Mouse (Mus musculus): ENCODE measurements around the gene Il7r. TPM values are rescaled to one million over a fixed set of nuclear protein-coding genes. Genes with fewer than 3 reads are reported as not detected.

The Il7r gene
- polyA plus RNA-seq, 1 experiment from 2014 or later: 0.05 TPM

- ATAC-seq (ENCODE audit: insufficient number of reproducible peaks, insufficient read depth, low FRiP score, low TSS enrichment, low read depth): no peak
- Histone ChIP-seq H3K27me3 (no peaks in the 10 kb centered on the region), H3K9me3 (no peaks in the 10 kb centered on the region), H3K4me3 (replicated peaks) (no peak overlapping the region), H3K9ac (replicated peaks) (no peak overlapping the region), H3K27ac (no peak overlapping the region), H3K4me2 (no peak overlapping the region), H3K36me3 (no peaks in the 10 kb centered on the region), H3K4me1 (replicated peaks) (no peaks in the 10 kb centered on the region)
- WGBS: 92% methylated on average over 3 of the region's 3 CpGs
Observed at GRCm38 (mm10) chr15:9533356-9533902, 3.5 kb upstream of the Il7r start.

DNA sequence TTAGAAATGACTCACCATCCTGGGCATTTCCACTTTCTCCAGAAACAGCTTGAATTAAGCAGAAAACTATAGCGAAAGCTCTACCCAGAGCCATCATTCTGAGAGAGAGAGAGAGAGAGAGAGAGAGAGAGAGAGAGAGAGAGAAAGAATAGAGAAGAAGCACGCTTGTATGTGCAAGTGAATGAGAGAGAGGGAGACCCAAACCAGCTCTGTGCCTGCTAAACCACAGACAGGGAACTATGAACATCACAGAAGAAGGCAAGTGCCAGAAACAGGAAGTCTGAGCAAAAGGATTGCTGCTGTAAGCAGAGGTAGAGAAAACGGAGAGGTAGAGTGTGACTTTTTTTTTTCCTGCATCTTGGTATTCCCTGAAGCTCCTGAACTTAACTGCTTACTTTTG lies 330 bp downstream of the Il7r start:
- 80% methylated on average over 3 of the region's 3 CpGs for WGBS
- no peak for ATAC-seq (ENCODE audit: insufficient number of reproducible peaks, insufficient read depth, low FRiP score, low TSS enrichment, low read depth)
- H3K9ac ChIP-seq (replicated peaks): no peak overlapping the region

DNA sequence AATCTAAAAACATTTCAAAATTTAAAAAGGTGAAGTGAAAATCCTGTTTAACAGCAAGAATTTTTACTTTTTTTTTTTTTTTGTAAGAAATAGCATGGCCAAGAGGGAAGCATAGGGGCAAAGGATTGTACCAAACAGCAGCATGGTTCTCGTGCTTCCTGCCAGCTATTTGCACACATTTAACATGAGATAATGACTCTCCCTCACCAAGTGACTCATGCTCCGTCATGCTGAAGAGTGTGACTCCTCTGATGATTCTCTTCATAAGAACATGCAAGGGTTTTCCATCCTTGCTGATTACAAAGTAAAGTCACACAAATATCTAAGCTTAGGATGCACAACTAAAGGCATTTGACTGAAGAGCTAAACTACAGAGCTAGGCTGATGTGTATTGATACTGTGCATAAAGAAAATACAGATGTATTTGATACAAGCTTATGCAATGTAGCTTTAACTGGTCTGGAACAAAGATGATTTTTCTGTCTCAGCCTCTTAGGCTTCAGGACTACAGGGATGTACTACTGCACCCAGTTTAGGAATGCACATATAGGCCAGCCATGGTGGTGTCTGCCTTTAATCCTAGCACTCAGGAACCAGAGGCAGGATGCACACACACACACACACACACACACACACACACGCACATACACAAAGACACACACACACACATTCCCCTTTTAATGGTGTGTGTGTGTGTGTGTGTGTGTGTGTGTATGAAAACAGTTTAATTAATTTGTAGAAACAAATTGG lies 1.6 kb downstream of the Il7r start:
- 75% methylated on average over 3 of the region's 3 CpGs for WGBS

More for the DNA sequence above, 330 bp downstream of the Il7r start:
- H3K4me2 ChIP-seq: no peak overlapping the region
- H3K4me1 ChIP-seq (replicated peaks): no peaks in the 10 kb centered on the region
- no peaks in the 10 kb centered on the region for H3K36me3 ChIP-seq
- H3K27me3 ChIP-seq: no peaks in the 10 kb centered on the region
- H3K9me3 ChIP-seq: no peaks in the 10 kb centered on the region
- H3K4me3 ChIP-seq (replicated peaks): no peak overlapping the region
- H3K27ac ChIP-seq: no peak overlapping the region

DNA sequence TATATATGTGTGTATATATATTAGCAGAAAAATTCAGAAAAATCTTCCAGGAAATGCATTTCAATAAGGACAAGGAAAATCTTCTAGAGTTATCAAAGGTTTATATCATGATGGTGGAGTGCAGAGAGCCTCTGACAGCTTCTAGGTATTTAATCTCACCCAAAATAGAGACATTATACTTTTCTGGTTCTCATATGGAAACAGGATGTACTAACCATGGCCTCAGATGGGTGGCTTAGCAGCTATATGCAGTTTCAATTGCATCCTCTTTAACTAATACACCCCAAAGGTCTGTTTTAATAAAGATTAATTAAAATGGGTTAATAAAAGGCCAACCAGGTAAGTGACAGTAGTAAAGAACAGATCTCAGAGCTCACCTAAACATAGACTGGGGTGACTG lies 3.6 kb downstream of the Il7r start:
- no peaks in the 10 kb centered on the region for H3K36me3 ChIP-seq
- H3K4me1 ChIP-seq (replicated peaks): no peaks in the 10 kb centered on the region
- no peak overlapping the region for H3K9ac ChIP-seq (replicated peaks)
- no peak overlapping the region for H3K4me3 ChIP-seq (replicated peaks)
- no peak overlapping the region for H3K27ac ChIP-seq
- no peaks in the 10 kb centered on the region for H3K9me3 ChIP-seq
- H3K4me2 ChIP-seq: no peak overlapping the region
- ATAC-seq (ENCODE audit: insufficient number of reproducible peaks, insufficient read depth, low FRiP score, low TSS enrichment, low read depth): no peak
- H3K27me3 ChIP-seq: no peaks in the 10 kb centered on the region

More for the DNA sequence above, 1.6 kb downstream of the Il7r start:
- Histone ChIP-seq H3K4me3 (replicated peaks) (no peak overlapping the region), H3K4me2 (no peak overlapping the region), H3K4me1 (replicated peaks) (no peaks in the 10 kb centered on the region), H3K9me3 (no peaks in the 10 kb centered on the region), H3K27me3 (no peaks in the 10 kb centered on the region), H3K36me3 (no peaks in the 10 kb centered on the region), H3K27ac (no peak overlapping the region), H3K9ac (replicated peaks) (no peak overlapping the region)
- no peak for ATAC-seq (ENCODE audit: insufficient number of reproducible peaks, insufficient read depth, low FRiP score, low TSS enrichment, low read depth)

- 96% methylated on average over 5 of the region's 5 CpGs for WGBS
- no peak overlapping the region for H3K4me2 ChIP-seq
- no peak overlapping the region for H3K4me3 ChIP-seq (replicated peaks)
- no peak overlapping the region for H3K27ac ChIP-seq
- H3K9me3 ChIP-seq: no peaks in the 10 kb centered on the region
- H3K27me3 ChIP-seq: no peaks in the 10 kb centered on the region
- no peaks in the 10 kb centered on the region for H3K4me1 ChIP-seq (replicated peaks)
- H3K36me3 ChIP-seq: no peaks in the 10 kb centered on the region
- no peak for ATAC-seq (ENCODE audit: insufficient number of reproducible peaks, insufficient read depth, low FRiP score, low TSS enrichment, low read depth)
- no peak overlapping the region for H3K9ac ChIP-seq (replicated peaks)
Observed at GRCm38 (mm10) chr15:9524907-9525306, 5.1 kb downstream of the Il7r start.

DNA sequence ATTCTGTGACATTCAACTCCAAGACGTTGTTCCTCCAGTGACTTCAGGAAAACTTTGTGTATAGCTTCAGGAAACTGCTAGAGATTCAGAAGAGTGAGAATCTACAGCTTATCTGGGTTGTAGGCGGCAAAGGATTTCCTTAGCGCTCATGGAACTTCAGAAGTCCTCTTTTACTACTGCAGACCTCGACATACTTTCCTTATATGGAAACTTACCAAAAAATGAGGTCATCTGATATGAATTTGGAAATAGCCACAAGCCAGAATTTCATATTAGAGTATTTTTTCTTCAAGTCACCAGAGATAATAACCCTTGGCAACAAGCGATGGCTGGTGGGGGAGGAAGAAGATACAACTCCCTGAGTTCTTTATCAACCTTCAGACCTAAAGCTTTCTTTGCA lies 6.0 kb downstream of the Il7r start:
- ATAC-seq (ENCODE audit: insufficient number of reproducible peaks, insufficient read depth, low FRiP score, low TSS enrichment, low read depth): no peak
- Histone ChIP-seq H3K9me3 (no peaks in the 10 kb centered on the region), H3K4me2 (no peak overlapping the region), H3K27ac (no peak overlapping the region), H3K4me3 (replicated peaks) (no peak overlapping the region), H3K9ac (replicated peaks) (no peak overlapping the region), H3K4me1 (replicated peaks) (no peaks in the 10 kb centered on the region), H3K36me3 (no peaks in the 10 kb centered on the region), H3K27me3 (no peaks in the 10 kb centered on the region)
- WGBS: 80% methylated on average over 5 of the region's 5 CpGs

DNA sequence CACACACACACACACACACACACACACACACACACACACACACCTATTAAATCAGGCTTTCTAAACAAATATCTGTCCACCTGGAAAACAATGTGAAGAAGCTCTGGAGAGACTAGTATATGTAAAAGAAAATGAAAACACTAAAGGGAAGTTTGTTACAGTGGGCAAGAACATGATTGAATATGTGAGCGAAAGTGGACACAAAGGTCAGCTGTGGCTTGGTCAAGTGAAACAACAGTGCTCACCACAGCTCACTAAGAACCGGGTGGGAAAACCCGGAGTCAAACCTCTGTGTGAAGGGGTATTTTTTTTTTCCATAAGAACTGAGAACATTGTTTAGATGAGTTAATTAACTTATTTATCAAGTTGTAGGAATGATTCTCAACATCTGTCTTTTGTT lies 6.9 kb downstream of the Il7r start:
- no peaks in the 10 kb centered on the region for H3K36me3 ChIP-seq
- H3K9ac ChIP-seq (replicated peaks): no peak overlapping the region
- no peak overlapping the region for H3K4me2 ChIP-seq
- no peak for ATAC-seq (ENCODE audit: insufficient number of reproducible peaks, insufficient read depth, low FRiP score, low TSS enrichment, low read depth)
- WGBS: 90% methylated on average over 3 of the region's 3 CpGs
- H3K27me3 ChIP-seq: no peaks in the 10 kb centered on the region
- H3K4me3 ChIP-seq (replicated peaks): no peak overlapping the region
- H3K9me3 ChIP-seq: no peaks in the 10 kb centered on the region
- no peak overlapping the region for H3K27ac ChIP-seq
- H3K4me1 ChIP-seq (replicated peaks): no peaks in the 10 kb centered on the region

GRCm38 (mm10) chr15:9492077-9492476 lies 37.9 kb downstream of the Il7r start:
- no peak overlapping the region for H3K9ac ChIP-seq (replicated peaks)
- H3K36me3 ChIP-seq: no peaks in the 10 kb centered on the region
- WGBS: 75% methylated on average over 3 of the region's 3 CpGs
- ATAC-seq (ENCODE audit: insufficient number of reproducible peaks, insufficient read depth, low FRiP score, low TSS enrichment, low read depth): no peak
- no peak overlapping the region for H3K4me3 ChIP-seq (replicated peaks)
- H3K4me2 ChIP-seq: no peak overlapping the region
- H3K9me3 ChIP-seq: no peaks in the 10 kb centered on the region
- no peaks in the 10 kb centered on the region for H3K4me1 ChIP-seq (replicated peaks)
- no peaks in the 10 kb centered on the region for H3K27me3 ChIP-seq
- no peak overlapping the region for H3K27ac ChIP-seq

DNA sequence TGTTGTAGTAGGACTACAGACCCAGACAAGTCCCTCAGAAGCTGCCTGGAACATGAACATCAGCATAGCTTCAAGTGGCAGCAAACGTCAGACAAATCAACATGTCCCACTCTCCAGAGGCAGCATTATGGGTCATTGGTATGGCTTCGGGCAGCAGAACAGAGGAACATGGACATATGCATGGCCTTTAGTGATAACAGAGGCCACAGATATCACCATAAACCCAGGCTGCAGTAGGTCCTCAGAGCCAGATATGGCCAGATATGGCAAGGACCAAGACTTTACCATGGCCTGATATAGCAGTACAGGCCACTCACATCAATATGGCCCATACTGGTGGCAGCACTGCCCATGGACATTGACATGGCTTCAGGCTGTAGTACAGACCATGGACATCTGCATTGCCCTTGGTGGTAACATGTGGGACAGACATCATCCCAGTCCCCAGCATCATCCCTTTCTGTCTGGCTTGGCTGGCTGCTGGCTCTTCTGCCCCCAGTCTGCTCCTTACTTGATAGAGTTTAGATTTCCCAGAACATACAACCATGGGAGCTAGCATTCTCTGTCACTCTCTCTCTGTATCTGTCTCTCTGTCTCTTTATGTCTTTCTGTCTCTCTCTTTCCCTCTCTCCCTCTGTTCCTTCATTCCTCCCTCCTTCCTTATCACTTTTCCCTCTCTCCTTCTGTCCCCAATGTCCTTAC lies 40.4 kb downstream of the Il7r start:
- H3K4me3 ChIP-seq (replicated peaks): no peak overlapping the region
- H3K4me1 ChIP-seq (replicated peaks): no peaks in the 10 kb centered on the region
- no peak overlapping the region for H3K9ac ChIP-seq (replicated peaks)
- WGBS: 89% methylated on average over 2 of the region's 2 CpGs
- no peak overlapping the region for H3K4me2 ChIP-seq
- no peak for ATAC-seq (ENCODE audit: insufficient number of reproducible peaks, insufficient read depth, low FRiP score, low TSS enrichment, low read depth)
- no peak overlapping the region for H3K27ac ChIP-seq
- H3K27me3 ChIP-seq: no peaks in the 10 kb centered on the region
- H3K9me3 ChIP-seq: no peaks in the 10 kb centered on the region
- no peaks in the 10 kb centered on the region for H3K36me3 ChIP-seq

GRCm38 (mm10) chr15:9473188-9473587 lies 56.8 kb downstream of the Il7r start:
- no peaks in the 10 kb centered on the region for H3K27me3 ChIP-seq
- 85% methylated on average over 1 of the region's 1 CpGs for WGBS
- no peak overlapping the region for H3K9ac ChIP-seq (replicated peaks)
- no peaks in the 10 kb centered on the region for H3K9me3 ChIP-seq
- H3K4me2 ChIP-seq: no peak overlapping the region
- ATAC-seq (ENCODE audit: insufficient number of reproducible peaks, insufficient read depth, low FRiP score, low TSS enrichment, low read depth): no peak
- H3K36me3 ChIP-seq: no peaks in the 10 kb centered on the region
- no peak overlapping the region for H3K4me3 ChIP-seq (replicated peaks)
- H3K27ac ChIP-seq: no peak overlapping the region
- no peaks in the 10 kb centered on the region for H3K4me1 ChIP-seq (replicated peaks)

- Histone ChIP-seq H3K36me3 (no peaks in the 10 kb centered on the region), H3K27ac (no peak overlapping the region), H3K9me3 (no peaks in the 10 kb centered on the region), H3K27me3 (no peaks in the 10 kb centered on the region), H3K4me2 (no peak overlapping the region), H3K4me1 (replicated peaks) (no peaks in the 10 kb centered on the region), H3K9ac (replicated peaks) (no peak overlapping the region), H3K4me3 (replicated peaks) (no peak overlapping the region)
- no peak for ATAC-seq (ENCODE audit: insufficient number of reproducible peaks, insufficient read depth, low FRiP score, low TSS enrichment, low read depth)
- 76% methylated on average over 3 of the region's 3 CpGs for WGBS
Observed at GRCm38 (mm10) chr15:9472618-9473017, 57.4 kb downstream of the Il7r start.
